Mouse (Mus musculus) large intestine, adult 2 months (tissue): Measurements from ENCODE around the gene Stox1. TPM values are rescaled to one million over a fixed set of nuclear protein-coding genes. Genes with fewer than 3 reads are reported as not detected.

Experiments
- DNase-seq: peaks from one replicate; pipeline ENCODE4 v3.0.0-alpha.2; 2012; ENCODE audit warnings: low read depth, low spot score
- WGBS: fragments of 180-500 bp; shearing (Covaris S2); methylation state at CpG from one replicate; pipeline ENCODE4 v1.1.7; 2018; 5-methylcytosine and 5-hydroxymethylcytosine counted together
- polyA plus RNA-seq: library from polyadenylated mRNA; depleted of rRNA; stranded (reverse); fragments of >200 nt; gene quantifications from 2 replicates; pipeline ENCODE4 v1.2.3, GENCODE M21; 2012; rRNA removed

Stox1 gene
- polyA plus RNA-seq, 1 experiment, result 0.11 TPM

DNA sequence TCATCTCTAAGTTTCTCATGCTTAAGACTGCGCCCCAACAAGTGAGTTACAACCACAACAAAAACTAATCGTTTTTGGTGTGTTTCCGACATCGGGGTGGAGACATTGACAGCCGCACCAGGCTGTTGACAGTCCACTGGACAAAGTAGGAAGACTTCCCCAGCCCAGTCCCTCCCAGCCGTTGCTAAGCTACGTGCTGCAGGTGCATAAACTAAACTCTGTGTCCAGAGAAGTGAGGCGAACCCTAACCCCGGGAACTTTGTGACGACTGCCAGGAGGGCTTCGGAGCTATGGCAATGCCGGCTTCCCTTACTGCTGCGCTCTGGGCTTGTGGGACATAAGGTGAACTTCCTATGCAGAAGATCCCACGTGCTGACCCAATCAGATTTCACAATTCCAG is 56.7 kb downstream of the Stox1 start:
- WGBS, result 41% methylated on average over 14 of the region's 14 CpGs
- no peak for DNase-seq

- 52% methylated on average over 2 of the region's 2 CpGs for WGBS
These were observed 57.5 kb downstream of the Stox1 start for GRCm38 (mm10) chr10:62668463-62668862.

DNA sequence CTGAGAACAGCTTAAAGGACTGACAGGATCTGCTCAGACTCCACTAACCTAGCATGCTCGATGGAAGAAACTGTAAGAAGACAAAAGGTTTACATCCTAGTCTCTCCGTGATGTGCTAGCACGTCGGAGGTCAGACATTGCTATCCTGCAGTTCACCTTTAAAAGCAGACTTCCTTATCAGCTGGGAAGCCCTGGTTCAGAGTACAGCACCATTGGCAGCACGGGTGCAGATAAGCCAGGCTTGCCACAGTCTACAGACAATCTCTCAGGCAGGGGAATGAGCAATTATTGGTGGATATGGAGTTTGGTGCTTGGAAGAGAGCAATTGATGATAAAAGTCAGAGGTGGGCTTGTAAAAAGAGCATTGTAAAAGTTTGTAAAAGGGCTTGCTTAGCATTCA is 57.9 kb downstream of the Stox1 start:
- no peak for DNase-seq
- WGBS, result 51% methylated on average over 5 of the region's 5 CpGs

More at GRCm38 (mm10) chr10:62668463-62668862, 57.5 kb downstream of the Stox1 start:
- DNase-seq, result no peak

DNA sequence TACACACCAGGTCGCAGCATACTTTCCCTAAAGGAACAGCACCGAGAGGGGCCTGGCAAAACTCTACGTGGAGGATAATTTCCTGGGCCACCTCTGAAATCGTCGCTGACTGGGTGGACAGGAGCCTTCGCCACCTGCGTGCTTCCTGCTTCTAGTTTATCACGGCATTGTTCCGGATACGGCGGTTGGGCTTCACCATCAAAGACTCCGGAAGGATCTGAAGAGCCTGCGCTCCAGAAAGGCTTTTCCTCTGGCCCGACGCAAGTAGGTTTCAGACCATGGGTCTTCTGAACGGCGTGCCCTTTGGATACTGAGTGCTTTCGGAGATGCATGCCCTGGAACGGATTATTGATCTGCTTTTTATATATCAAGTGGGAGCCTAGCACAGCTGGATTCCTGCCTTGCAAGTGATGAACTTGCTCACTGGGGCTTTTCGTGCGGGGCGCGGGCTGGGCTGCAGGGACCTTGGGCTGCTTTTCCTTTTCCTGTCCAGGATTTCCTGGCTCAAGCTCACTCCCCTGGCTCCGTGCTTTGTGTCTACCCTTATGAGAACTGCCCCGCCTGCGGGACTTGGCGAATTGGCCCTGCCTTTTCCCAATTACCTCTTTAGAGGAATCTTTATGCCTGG is 60.9 kb downstream of the Stox1 start:
- 41% methylated on average over 27 of the region's 27 CpGs for WGBS
- no peak for DNase-seq

DNA sequence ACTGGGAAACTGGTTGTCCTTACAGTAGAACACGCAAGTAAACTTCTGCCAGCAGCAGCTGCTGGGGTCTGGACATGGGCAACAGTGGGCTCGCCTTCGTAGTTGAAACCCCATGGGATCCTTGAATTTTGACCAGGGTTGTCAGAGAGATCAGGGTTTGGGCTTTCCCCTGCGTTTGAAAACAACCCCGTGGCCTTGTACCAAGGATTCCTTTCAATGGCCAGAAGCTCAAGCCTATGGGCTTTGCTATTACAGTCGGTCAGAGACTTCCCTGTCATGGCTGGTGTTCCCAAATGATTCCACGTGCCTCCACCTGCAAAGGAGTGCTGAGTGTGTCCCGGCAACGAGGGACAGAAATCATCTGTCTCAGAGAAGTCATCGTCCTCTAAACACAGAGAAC is 61.8 kb downstream of the Stox1 start:
- 81% methylated on average over 10 of the region's 10 CpGs for WGBS
- no peak for DNase-seq

DNA sequence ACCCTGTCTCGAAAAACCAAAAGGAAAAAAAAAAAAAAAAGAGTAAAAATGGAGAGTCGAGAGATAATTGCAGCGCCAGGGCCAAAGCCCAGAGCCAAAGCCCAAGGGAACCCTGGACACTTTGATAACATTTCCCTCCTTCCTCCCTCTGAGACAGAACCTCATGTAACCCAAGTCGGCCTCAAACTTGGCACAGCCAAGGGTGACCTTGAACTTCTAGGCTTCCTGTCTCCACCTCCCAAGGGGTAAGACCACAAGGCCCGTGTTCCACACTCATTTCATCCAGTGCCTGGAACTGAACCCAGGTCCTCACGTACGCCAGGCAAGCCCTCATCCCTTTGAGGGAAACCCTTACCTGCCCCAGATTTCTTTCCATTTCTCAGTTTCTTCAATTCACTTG is 69.2 kb downstream of the Stox1 start:
- DNase-seq, result no peak
- WGBS, result 75% methylated on average over 7 of the region's 7 CpGs

GRCm38 (mm10) chr10:62651961-62652360 is 74.0 kb downstream of the Stox1 start:
- DNase-seq, result no peak
- 18% methylated on average over 3 of the region's 3 CpGs for WGBS

DNA sequence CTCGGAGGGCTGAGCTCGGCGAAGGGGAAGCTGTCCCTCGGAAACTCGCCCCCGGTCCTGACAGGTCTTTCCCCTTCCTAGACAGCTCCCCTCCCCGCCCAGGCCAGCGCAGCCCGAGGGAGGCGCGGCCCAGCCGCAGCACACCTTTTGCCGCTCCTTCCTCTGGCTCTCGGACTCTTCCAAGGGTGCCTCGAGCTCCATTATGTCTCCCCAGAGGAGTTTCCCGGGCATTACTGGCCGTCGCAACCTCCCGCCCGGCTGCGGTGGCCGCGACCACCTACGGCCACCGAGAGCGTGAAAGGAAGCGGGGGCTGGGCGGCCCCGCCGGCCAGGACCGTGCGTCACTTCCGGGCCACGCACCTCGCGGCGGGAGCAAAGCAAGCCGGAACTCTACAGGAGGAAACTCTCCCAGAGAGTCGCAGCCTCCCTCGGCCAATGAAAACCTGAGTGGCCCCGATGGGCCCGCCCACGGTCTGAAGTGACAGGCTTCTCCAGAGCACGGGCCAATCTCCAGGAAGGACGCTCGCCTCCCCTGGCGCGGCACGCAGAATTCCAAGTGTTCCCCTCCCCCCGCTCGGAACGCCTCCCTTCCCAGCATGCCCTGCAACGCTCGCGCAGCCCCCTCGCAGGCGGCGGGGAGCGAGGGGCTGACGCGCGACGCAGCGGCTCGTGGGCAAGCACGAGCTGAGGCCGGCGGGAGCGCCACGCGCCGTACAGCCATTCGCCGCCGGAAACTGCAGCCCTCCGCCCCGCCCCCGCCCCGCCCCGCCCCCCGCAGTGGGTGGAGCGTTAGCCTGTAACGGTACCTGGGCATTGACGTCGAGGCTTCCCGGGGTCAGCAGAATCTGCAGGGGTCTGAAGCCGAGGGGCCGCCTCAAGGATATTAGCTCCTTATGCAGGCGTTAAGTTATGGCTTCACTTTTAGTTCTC is 74.8 kb downstream of the Stox1 start, which contains the start of gene Ddx50:
Gene Ddx50 (minus strand): TSS at position 338 of the 930 bp plus-strand sequence.
- WGBS, result under 1% methylated on average over 89 of the region's 89 CpGs
- peak; percentile 97 for DNase-seq

DNA sequence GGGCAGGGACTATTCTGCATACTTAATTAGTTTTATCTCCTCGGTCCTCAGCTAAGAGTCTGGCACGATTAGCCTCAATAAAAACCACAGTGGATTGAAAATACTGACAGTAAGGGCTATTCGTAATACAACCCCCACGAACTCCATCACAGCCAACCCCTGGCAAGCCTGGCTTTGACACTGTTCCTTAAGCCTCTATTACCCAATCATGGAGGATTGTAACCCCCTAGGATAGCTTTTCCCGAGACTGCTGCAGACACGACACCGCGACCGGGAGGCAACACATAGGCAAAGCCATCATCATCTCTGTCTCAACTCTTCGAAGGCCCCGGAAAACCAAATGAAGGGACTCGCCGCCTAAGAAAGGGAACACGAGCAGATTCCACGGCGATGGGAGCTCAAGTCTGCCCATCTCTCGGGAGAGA is 75.6 kb downstream of the Stox1 start:
- no peak for DNase-seq
- WGBS, result under 1% methylated on average over 17 of the region's 17 CpGs

Other genes starting within 250 kb of the Stox1 start
- gene Vps26a, start 239.3 kb downstream of the Stox1 start, polyA plus RNA-seq, result 12.2 and 13.0 TPM in 2 replicates
- gene Srgn, start 198.7 kb downstream of the Stox1 start, polyA plus RNA-seq, result 19.5 and 27.3 TPM in 2 replicates
- 8.8 and 12.1 TPM in 2 replicates for gene Kif1bp, start 147.7 kb downstream of the Stox1 start, polyA plus RNA-seq
- 11.6 and 13.5 TPM in 2 replicates for gene Ddx21, start 123.8 kb downstream of the Stox1 start, polyA plus RNA-seq
- 7.9 and 10.2 TPM in 2 replicates for gene Ddx50, start 74.9 kb downstream of the Stox1 start, polyA plus RNA-seq
- 29.9 and 80.4 TPM in 2 replicates for gene Ccar1, start 66.2 kb upstream of the Stox1 start, polyA plus RNA-seq
- 0.29 and 0.53 TPM in 2 replicates for gene Tet1, start 182.9 kb upstream of the Stox1 start, polyA plus RNA-seq
- 12.1 and 21.8 TPM in 2 replicates for gene Slc25a16, start 194.5 kb upstream of the Stox1 start, polyA plus RNA-seq
- 6.2 and 8.9 TPM in 2 replicates for gene Dna2, start 220.9 kb upstream of the Stox1 start, polyA plus RNA-seq